Mouse (Mus musculus): Measurements from ENCODE around the gene Tulp4. TPM values are rescaled to one million over a fixed set of nuclear protein-coding genes. Genes with fewer than 3 reads are reported as not detected.
"Not testable (repeated sequence)": the region's sequence is repeated elsewhere in the genome, so short reads cannot be mapped to it uniquely, and the experiment has no call there.

Tulp4 gene
- total RNA-seq, 1 experiment from 2014 or later, result 90.9 TPM

DNA sequence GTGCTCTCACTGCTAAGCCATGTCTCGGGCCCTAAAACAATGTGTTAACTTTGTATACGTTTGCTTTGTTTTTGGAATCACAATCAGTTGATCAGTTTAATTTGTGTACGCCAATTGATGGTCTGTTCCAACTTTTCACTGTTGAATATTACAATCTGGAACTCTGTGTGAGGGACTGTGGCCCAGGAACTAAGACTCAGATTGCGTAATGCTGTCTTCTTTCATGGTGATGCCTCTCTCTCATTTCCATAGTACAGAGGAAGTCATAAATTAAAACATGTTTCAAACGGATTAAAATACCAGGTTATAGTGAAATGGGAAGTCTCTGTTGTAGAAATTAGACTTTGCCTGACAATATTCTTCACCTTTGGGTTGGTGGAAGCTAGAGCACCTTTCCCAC is 83.0 kb downstream of the Tulp4 start:
- no peak for DNase-seq

DNA sequence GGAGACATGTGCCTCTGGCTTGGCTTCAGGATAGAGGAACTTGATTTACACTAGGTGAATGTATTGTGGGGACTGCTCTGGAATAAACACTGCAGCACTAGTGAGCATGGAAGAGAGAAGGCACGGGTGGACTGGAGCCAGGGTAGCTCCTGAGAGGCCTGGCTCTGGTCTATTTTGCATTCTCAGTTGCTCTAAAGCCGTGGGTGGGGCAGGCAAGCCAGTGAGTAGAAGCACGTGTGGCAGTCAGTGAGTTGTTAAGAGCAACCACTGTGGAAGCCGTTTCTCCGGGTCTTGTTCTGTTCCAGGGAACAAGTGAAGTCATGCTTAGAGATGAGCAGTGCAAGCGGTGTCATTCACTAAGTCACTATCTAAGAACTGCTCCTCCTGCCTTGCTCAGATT is 86.0 kb downstream of the Tulp4 start:
- no peak for DNase-seq

DNA sequence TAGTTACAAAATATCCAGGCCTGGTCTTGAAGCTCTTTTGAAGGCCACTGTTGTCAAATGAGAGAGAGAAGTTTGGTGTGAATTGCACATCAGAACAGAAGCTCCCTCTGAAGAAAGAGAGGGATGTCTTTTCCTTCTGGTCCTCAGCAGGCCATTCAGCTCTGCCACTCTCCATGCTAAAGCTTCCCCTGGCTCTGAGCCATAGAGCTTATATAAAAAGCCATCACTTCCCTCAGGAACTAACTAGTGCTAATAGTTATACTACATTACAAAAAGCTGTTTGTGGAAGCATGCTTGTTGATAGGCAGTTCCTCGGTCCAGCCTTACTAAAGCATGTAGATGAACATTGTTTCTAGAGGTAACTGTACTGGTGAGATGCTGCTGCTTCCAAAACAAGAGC is 89.2 kb downstream of the Tulp4 start:
- no peak for DNase-seq

DNA sequence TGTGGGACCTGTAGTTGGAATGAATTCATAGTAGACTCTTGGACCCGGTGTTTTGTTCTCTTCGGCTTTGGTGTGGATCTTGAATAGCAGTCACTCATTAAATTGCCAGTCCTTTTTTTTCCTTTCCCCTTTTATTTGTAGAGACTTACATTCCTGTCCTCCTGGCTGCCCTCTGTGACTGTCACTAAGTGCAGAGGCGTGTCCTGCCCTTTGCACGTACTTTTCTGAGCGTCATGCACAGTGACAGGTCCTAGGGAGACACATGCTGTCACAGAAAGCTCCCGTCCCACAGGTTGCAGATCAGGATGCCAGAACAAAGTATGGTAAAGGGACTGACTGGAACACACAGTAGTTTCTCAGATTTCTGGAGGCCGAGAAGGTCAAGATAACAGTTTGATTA is 91.3 kb downstream of the Tulp4 start:
- no peak for DNase-seq

DNA sequence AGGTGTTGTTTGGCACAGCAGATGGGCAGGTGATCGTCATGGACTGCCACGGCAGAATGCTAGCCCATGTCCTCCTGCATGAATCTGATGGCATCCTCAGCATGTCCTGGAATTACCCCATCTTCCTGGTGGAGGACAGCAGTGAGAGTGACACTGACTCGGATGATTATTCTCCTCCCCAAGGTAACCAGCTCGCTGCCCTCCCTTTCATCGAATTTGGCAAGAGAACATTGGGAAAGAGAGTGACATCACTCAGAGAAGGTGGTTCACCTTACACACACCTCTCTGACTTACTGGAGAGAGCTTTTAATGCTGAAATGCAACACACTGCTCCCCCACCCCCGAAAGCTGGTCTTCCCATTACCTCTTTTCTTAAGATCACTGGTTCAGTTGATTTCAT is 92.4 kb downstream of the Tulp4 start:
- no peak for DNase-seq

DNA sequence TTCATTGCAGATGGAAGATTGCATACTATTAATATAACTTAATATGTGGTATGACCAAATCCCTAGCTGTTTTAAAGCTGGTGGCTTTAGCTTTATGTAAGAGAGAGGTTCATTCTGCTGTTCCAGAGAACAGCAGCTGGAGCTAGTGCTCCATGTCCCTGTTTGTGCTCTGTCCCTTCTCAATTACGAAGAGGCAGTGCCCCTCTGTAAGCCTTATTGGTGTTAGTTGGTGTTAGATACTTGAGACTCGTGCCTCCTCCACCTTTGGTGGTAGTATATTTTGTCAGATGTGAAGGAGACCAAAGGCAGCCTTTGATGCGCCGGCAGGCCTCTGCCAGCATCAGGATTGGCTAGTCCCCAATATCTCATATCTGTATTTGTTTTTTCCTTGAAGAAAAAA is 92.9 kb downstream of the Tulp4 start:
- DNase-seq, result no peak

DNA sequence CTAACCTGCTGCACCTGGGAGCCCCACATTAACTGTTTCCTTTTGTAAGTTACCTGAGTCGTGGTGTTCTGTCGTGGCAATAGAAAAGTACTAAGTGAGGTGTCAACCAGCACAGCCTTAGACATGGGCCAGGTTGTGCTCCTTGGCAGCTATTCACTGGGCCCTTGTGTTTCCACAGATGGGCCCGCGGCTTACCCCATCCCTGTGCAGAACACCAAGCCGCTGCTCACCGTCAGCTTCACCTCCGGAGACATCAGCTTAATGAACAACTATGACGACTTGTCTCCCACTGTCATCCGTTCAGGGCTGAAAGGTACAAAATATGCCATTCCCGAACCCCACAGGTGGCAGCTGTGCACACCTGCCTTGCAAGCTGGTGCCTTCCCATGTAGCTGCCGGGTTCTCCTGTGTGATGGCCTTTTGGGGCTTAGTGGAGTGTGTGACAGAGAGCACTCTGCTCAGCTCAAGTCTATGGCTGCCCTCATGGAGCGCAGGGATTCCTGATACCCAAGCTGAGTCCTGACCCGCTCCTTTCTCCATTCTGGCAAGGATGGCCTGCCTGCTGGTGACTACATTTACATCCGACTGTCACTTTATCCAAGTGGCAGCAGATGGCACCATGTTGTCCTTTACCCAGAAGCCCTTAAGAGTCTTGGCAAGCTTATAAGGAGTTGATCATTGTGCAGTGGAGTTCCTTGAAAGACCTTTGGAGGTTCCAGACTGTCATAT is 95.4 kb downstream of the Tulp4 start:
- no peak for DNase-seq

DNA sequence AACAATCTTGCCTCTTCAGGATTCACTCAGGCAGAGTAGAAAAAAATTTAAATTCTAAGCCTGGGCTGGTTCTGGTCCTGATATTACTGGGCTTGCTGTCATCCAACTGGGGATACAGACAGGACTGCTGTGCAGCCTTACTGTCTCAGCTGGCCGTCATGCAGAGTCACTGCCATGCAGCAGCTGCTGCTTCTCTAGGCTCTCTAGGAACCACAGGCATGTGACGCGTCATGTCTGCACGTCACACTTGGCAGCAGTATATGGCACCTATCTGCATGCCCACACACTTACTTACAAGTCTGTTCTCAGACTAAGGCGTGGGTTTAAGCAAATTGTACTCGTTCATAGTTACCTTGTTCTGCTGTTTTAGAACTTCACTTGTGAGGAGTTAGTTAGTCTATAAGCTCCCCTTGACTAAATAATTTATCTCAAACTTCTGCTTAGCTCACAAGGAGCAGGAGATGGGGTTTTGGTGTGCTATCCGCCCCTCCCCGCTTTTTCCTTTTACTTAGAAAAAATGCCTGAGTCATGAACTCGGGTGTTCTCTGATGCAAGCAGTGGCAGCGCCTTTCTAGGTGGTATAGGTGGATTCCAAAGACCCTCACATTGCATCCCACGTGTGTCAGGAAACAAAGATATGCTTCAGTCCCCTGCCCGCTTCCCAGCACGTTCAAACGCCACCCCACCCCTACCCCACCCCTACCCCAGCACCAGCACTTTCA is 96.3 kb downstream of the Tulp4 start:
- no peak for DNase-seq

DNA sequence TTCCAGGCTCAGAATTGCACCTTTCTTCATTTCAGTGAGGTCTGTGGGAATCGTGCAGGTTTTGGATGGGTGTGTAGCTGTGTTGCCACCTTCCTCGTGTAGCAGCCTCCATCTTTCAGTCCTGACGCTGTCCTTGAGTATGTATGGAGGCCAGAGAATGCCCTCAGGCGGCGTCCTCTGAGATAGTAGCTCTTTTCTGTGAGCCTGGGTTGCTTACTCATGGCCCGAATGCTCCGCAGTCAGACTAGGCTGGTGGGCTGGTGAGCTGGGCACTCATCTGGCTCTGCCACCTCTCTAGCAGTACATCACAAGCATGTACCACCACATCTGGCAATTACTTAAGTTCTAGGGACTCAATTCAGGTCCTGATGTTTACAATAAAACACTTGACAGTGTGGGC is 96.9 kb downstream of the Tulp4 start:
- no peak for DNase-seq

DNA sequence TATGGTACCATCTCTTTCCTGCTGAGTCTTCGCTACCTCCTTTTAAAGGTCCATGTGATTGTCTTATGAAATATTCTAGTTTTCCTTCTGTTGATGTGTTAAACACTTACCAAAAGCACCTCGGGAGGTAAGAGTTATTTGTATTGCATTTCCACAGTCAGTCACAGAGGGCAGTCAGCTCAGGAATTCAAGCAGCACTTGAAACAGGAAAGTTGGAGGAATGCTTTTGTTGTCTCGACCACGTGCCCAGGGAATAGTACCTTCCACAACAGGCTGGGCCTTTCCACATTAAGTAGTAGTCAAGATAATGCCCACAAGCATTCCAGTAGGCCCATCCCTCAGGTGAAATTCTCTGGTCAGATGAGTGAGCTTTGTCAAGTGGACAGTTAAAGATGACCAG is 97.6 kb downstream of the Tulp4 start:
- DNase-seq, result no peak

DNA sequence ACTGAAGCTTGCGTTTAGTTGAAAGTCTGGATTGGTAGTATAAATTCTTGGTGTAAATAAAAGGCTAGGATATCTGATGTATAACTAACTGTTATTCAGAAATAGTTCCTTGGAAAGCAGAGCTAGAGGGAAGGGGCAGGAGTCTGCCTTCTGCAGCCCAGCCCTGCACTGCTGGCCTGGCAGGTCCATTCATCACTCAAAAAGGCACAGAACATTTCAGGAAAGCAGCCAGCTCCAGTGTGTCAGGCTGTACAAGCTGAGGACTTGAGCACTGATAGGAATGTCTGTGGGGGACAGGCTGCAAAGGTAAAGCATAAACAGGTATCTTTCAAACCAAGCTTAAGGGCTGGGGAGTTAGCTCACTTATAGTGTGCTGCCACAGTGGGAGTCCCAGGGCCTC is 105.5 kb downstream of the Tulp4 start:
- DNase-seq, result no peak

DNA sequence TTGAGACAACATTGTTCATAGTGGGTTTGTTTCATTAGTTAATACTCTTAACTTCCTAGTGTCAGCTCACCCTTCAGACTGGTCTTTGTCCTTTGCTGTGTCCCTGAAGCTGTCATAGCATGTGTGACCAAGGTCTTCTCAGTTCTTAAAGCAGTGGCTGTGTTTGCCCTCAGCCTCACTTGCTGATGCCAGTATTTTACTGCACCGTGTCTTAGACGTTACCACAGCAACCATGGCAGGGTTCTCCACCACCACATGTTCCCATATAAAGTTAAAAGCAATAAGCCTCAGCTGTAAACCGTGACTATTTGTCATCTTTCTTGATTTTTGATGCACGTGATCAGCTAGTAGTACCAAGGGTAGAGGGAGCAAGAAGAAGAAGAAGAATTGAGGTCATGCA is 109.4 kb downstream of the Tulp4 start:
- no peak for DNase-seq

DNA sequence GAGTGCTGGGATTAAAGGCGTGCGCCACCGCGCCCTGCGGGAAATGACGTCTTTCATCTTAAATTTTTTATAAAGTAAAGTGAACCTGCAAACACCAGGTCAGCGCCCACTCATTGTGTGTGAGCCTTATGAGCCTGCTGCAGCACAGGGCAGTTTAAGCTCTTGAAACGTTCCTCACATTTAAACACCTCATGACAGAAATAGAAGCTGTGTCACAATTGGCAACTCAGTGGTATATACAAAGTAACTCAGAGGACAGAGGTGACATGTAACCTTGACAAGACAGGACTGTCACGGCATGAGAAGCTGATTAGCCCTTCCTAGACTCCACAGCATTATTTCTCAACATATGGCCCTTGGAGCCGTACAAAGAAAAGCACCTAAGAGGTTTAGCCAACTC is 110.3 kb downstream of the Tulp4 start:
- DNase-seq, result no peak

DNA sequence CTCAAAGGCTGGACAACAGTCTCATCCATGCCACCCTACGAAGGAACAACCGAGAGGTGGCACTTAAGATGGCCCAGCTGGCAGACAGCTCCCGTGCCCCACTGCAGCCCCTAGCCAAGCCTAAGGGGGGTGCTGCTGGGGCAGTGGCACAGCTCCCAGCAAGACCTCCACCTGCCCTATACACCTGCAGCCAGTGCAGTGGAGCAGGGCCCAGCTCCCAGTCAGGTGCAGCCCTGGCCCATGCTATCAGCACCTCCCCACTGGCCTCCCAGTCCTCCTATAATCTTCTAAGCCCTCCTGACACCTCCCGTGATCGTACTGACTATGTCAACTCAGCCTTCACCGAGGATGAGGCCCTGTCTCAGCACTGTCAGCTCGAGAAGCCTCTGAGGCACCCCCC is 126.4 kb downstream of the Tulp4 start:
- not testable (repeated sequence) for DNase-seq

DNA sequence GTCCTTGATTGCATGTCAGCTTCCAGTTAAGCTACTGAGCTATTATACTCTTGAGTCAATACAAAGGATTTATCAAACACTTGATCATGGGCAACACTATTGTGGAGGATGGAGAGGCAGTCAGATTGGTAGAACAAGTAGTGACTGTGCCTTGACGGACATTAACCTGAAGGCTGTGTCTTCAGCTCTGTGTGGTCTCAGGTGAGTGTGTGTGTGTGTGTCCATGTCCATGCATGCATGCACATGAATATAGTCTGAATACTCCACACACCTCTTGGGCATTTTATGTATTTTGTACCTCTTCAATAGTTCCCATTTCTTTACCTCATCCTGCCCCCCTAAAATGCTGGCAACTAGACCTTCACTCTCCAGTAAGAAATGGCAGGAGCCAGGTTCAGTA is 145.1 kb downstream of the Tulp4 start:
- DNase-seq, result not testable (repeated sequence)

DNA sequence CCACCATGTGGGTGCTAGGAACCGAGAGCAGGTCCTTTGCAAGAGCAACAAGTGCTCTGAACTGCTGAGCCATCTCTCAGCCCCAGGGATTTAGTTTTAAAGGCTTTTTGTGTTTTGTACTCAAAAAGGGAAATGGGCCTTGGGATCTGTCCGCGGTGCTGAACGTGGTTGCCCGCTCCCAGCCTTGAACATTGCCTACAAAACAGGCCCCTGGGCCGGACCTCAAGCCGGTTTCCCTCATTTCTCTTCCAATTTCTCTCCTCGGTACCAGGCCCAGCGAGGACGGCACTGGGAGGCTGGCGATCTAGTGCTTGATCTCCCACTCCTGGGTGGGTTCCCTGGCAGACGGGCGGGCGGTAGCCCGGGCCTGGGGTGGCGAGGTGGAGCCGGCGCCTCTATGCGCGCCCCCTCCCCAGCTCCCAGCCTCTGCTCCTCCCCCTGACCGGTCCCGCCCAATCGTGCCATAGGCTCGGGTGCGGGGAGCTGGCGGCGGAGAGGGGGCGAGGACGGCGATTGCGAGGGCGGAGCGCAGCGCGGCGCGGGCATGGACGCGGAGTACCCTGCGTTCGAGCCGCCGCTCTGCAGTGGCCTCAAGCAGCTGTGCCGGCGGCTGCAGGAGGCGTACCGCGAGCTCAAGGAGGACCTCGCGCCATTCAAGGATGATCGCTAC is 150.3 kb downstream of the Tulp4 start, which contains the start of gene Tmem181a:
Tmem181a (plus strand) TSS at position 461 of the 670 bp plus-strand sequence.
- not testable (repeated sequence) for DNase-seq

DNA sequence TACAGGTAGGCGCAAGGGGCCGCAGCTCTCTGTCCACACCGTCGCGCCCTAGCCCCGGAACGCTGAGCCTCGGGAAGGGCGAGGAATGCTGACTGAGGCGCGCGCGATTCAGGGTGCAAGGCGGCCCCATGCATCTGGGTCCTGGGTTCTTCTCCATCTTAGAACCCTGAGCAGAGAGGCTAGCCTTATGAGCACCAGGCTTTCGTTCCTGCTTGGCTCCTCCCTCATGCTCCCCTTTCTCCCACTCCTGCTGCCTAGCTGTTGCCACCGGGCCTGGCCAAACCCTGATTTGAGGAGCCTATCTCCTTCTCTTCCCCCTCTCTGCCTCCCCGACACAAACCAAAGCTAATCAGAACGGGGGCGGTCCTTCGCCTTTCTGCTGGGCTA is 150.8 kb downstream of the Tulp4 start:
- not testable (repeated sequence) for DNase-seq

DNA sequence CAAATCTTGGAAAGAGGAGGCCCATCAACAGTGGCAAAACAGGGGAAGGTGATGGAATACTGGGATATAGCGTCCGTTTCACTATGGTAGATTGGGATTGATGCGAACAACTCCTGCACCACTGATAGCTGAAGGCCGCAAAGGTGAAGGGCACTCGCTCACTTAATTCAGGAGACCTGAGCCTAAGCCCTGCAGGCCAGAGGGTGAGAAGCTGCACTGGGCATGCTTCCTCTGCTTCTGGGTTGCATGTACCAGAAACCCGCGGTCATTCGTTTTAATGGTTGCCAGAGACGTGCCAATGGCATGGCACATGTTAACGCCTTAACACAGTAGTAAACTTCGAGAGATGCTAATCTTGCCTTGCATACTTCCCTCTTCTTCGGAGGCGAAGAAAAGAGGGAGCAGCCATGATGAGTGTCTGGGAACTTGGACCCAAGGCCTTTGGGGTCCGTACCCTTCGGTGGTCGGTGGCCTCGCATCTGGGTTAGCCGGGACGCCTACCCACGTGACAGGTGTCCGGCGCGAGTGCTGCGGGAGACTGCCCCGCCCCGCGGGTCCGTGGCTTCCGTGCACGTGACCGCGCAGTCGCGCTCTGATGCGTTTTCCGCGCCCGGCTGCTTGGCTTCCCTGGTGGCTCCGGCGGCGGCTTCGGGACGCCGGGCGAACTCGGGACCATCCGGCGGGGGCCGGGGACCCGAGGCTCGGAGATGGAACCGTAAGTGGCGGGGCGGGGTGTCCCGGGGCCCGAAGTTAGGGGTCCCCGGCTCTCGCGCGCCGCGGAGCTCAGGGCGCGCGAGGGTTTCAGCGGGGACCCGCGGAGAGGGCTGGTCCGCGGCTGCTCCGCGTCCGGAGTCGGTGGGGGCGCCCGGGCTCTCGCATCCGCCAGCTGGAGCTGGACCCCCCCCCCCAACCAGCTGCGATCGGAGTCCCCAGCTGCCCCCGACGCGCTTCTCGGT is 163.9 kb downstream of the Tulp4 start:
- not testable (repeated sequence) for DNase-seq

DNA sequence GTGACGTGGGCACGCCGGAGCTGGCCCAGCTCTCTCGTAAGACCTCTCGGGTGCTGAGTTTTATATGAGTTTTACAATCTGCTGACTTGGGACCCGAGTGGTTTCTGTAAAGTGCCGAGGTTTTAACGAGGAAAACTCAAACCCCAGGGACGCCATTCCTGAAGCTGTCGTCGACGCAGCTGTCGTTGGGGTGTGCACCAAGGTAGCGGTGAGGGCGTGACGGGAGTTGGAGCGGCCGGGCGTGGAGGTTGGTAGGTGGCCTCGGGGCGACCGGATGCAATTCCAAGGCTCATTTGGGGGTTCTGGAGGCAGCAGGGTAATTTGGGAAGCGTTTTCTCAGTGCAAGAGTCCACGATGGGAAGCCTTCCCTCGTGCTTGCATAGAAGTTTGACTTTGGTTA is 164.6 kb downstream of the Tulp4 start:
- DNase-seq, result not testable (repeated sequence)

DNA sequence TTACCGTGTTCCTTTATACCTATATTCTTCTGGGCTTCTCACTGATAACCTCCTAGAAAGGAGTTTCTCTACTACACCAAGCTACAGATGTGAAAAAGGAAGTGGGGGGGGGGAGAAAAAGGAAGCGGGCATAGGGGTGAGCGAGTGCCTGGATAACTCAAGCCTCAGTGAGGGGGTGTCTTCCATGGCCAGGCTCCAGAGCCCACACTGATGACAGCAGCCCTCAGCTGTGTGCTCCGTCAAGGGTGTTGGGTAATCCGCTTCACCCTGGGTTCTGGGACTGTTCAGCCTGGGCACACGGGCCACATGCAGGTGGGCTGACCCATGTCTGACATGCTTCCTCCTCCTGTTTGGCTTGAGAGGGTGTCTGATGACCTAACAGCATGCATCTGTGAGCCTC is 165.7 kb downstream of the Tulp4 start:
- DNase-seq, result not testable (repeated sequence)

DNA sequence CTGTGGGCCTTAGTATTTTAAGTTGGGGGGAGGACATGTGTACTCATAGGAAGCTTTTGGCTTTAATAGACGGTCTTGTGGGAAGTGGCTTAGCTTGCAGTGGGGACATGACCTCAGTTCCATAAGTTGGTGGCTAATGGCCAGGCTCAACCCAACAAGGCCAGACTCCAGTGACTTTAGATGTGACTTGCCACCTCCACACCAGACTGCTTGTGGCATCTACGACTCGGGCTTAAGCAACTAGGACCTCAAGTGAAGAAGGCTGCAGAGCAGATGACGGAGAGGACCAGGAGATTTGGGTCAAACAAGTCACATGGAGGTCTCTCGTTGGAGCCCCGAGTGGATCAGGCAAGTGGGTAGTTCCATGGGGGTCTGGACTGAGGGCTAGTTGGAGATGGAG is 168.5 kb downstream of the Tulp4 start:
- not testable (repeated sequence) for DNase-seq

DNA sequence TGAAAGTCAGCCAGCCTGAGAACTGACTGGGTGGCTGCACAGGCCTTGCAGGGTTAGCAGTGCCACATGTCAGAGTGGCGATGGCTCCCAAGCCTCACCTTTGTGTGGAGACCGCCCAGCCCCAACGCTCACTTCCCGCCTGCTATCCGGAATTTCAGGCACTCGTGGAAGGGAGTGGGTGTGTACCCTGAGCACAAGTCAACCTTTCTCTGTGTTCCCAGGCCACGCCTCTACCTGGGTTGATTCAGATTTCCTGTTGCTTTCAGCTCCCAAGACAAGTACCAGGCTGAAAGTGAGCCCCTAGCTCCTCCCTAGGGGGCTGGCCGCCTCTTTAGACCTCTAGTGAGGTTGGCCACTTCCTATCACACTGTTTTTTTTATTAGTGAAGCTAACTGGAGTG is 173.0 kb downstream of the Tulp4 start:
- DNase-seq, result not testable (repeated sequence)
